In the genomic region with DNA sequence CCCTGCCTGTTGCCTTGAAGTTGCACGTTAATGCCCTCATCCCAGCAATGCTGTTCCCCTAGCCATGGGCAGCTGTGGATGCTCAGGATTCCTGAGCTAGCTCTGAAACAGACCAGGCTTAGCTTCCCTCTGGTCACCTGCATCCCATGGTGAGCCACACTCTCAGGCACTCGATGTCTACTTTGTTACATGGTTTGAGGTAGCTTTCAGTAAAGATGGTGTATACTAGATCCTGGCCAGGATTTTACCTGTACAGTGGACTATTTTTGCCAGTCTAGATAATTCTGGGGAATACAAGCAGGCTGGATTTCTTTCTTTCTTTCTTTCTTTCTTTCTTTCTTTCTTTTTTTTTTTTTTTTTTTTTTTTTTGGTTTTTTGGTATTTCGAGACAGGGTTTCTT, we compare ENCODE assay signal across 16 mouse cellular contexts. TPM values are rescaled to one million over a fixed set of nuclear protein-coding genes. Genes with fewer than 3 reads are reported as not detected.
"Had no signal": no experiment of that assay in that cellular context is flagged by ENCODE, and none has a peak within 500 bp of the region (broad histone marks: within the 10 kb centered on the region; RNA-seq: fewer than 3 reads in every experiment).

A gene (plus strand): TSS at position 301 of the 400 bp plus-strand sequence.

- H3K9me3 ChIP-seq: limb, embryonic 12.5 days; liver, embryonic 13.5 days; lung, embryonic 15.5 days; neural tube, embryonic 13.5 days; stomach, embryonic 15.5 days had no signal

- DNase-seq: kidney, adult 9 months; kidney, postnatal 4 days; liver; liver, embryonic 13.5 days; liver, postnatal 0 days; midbrain, embryonic 14.5 days; retina, postnatal 1 day; thymus, adult 18-20 months; thymus, postnatal 14 days had no signal

- H3K4me1 ChIP-seq: limb, embryonic 12.5 days; liver, embryonic 13.5 days; lung, embryonic 15.5 days; neural tube, embryonic 13.5 days; stomach, embryonic 15.5 days had no signal

- H3K27me3 ChIP-seq: neural tube, embryonic 13.5 days; stomach, embryonic 15.5 days had no signal

- H3K4me2 ChIP-seq: limb, embryonic 12.5 days; liver, embryonic 13.5 days; lung, embryonic 15.5 days; neural tube, embryonic 13.5 days; stomach, embryonic 15.5 days had no signal

- ATAC-seq: liver, postnatal 0 days had no signal

- H3K36me3 ChIP-seq: limb, embryonic 12.5 days; liver, embryonic 13.5 days; lung, embryonic 15.5 days; neural tube, embryonic 13.5 days; stomach, embryonic 15.5 days had no signal

- H3K27ac ChIP-seq: layer of hippocampus, adult 2 months; limb, embryonic 12.5 days; liver, embryonic 13.5 days; lung, embryonic 15.5 days; neural tube, embryonic 13.5 days; stomach, embryonic 15.5 days had no signal

- H3K9ac ChIP-seq: limb, embryonic 12.5 days; liver, embryonic 13.5 days; liver, postnatal 0 days; lung, embryonic 15.5 days; neural tube, embryonic 13.5 days; stomach, embryonic 15.5 days had no signal

- H3K4me3 ChIP-seq: layer of hippocampus, adult 2 months; limb, embryonic 12.5 days; liver, embryonic 13.5 days; lung, embryonic 15.5 days; neural tube, embryonic 13.5 days; stomach, embryonic 15.5 days had no signal

RNA-seq across cellular contexts. Expression of the gene that starts here (rescaled TPM):
- total RNA-seq: megakaryocyte progenitor cell, adult 5-6 weeks; monocyte, adult 5-6 weeks had no signal
